Mouse (Mus musculus) adrenal gland, postnatal 25 days (tissue): ENCODE data around the gene Alg5. TPM values are rescaled to one million over a fixed set of nuclear protein-coding genes. Genes with fewer than 3 reads are reported as not detected.
"Not testable (repeated sequence)": the region's sequence is repeated elsewhere in the genome, so short reads cannot be mapped to it uniquely, and the experiment has no call there.

Experiments
- DNase-seq: peaks from one replicate; pipeline ENCODE4 v3.0.0; 2021; ENCODE audit warnings: mixed read lengths
- long read RNA-seq: library from polyadenylated mRNA; stranded (forward); transcript quantifications from one replicate; pipeline ENCODE4 v2.0.0, GENCODE M21; 2021
- total RNA-seq: library from RNA; stranded (reverse); gene quantifications from 2 replicates; pipeline ENCODE4 v1.2.3, GENCODE M21; 2021

Alg5 gene
- total RNA-seq: 47.3 and 52.3 TPM in 2 replicates
- long read RNA-seq, transcript Alg5-201 (10 exons, 1,471 nt): major isoform, 79 of 92 reads
- long read RNA-seq, partial matches to known transcripts: 0 of 92 reads
- long read RNA-seq, other reads (novel, unspliced or antisense): 10 of 92 reads

- DNase-seq: peak; percentile 93
Measured at GRCm38 (mm10) chr3:54735247-54736046, at the start of gene Alg5, which contains the start of gene Exosc8. Gene Alg5, plus strand, starts transcription at chr3:54735539. Gene Exosc8, minus strand, starts transcription at chr3:54735393.

GRCm38 (mm10) chr3:54687245-54687644 is 48.1 kb upstream of the Alg5 start:
- DNase-seq: no peak

- DNase-seq: no peak
Measured at GRCm38 (mm10) chr3:54689091-54689490, 46.2 kb upstream of the Alg5 start.

GRCm38 (mm10) chr3:54692202-54693055 is 42.9 kb upstream of the Alg5 start, which contains the start of gene Supt20:
Gene Supt20, plus strand, starts transcription at chr3:54692807.
- peak; percentile 92 for DNase-seq

GRCm38 (mm10) chr3:54693056-54693415 is 42.3 kb upstream of the Alg5 start:
- DNase-seq: no peak

GRCm38 (mm10) chr3:54699759-54700301 is 35.5 kb upstream of the Alg5 start:
- no peak for DNase-seq

GRCm38 (mm10) chr3:54704106-54704505 is 31.2 kb upstream of the Alg5 start:
- DNase-seq: not testable (repeated sequence)

GRCm38 (mm10) chr3:54708972-54709371 is 26.4 kb upstream of the Alg5 start:
- no peak for DNase-seq

- no peak for DNase-seq
Measured at GRCm38 (mm10) chr3:54714253-54714652, 21.1 kb upstream of the Alg5 start, which contains the start of gene Gm21958. Gene Gm21958, minus strand, starts transcription at chr3:54714353.

- DNase-seq: no peak
Measured at GRCm38 (mm10) chr3:54715461-54715860, 19.9 kb upstream of the Alg5 start.

- no peak for DNase-seq
Measured at GRCm38 (mm10) chr3:54717348-54717747, 18.0 kb upstream of the Alg5 start.

GRCm38 (mm10) chr3:54718947-54719346 is 16.4 kb upstream of the Alg5 start:
- DNase-seq: no peak

GRCm38 (mm10) chr3:54723741-54724500 is 11.4 kb upstream of the Alg5 start:
- DNase-seq: no peak

GRCm38 (mm10) chr3:54725344-54725743 is 10.0 kb upstream of the Alg5 start:
- DNase-seq: no peak

- DNase-seq: no peak
Measured at GRCm38 (mm10) chr3:54727588-54727987, 7.8 kb upstream of the Alg5 start.

GRCm38 (mm10) chr3:54728100-54728499 is 7.2 kb upstream of the Alg5 start:
- no peak for DNase-seq

- no peak for DNase-seq
Measured at GRCm38 (mm10) chr3:54731626-54732150, 3.7 kb upstream of the Alg5 start.

GRCm38 (mm10) chr3:54732371-54732770 is 3.0 kb upstream of the Alg5 start:
- DNase-seq: no peak

GRCm38 (mm10) chr3:54734411-54735246 is 710 bp upstream of the Alg5 start:
- peak; percentile 93 for DNase-seq
